Comparison of ENCODE assay signal across 13 mouse cellular contexts in genomic region chr2:172924961-172925360, GRCm38 (mm10). TPM values are rescaled to one million over a fixed set of nuclear protein-coding genes. Genes with fewer than 3 reads are reported as not detected.
A peak's percentile ranks its signal among the peaks of the same experiment; 100 is the strongest.
DNase-seq lines count a peak whose midpoint lies in the region; ATAC-seq lines count a peak whose summit lies in the region.
"Had no signal": no experiment of that assay in that cellular context is flagged by ENCODE, and none has a peak within 500 bp of the region (broad histone marks: within the 10 kb centered on the region; RNA-seq: fewer than 3 reads in every experiment).

No protein-coding gene starts in this region.

- no peak for DNase-seq in heart, postnatal 4 days
- peak; percentile 14 for DNase-seq in thymus, postnatal 14 days
- no peak for DNase-seq in thymus, postnatal 0 days (ENCODE audit: low spot score)
- DNase-seq in adrenal gland, postnatal 25 days: no peak
- DNase-seq in right cerebral cortex, adult 18-20 months: no peak
- DNase-seq: gastrocnemius, postnatal 10 days; lung, adult 2 months had no signal

- H3K27me3 ChIP-seq in heart, embryonic 14.5 days (ENCODE audit: control insufficient read depth, insufficient read depth, low read length): no peaks in the 10 kb centered on the region
- no peaks in the 10 kb centered on the region for H3K27me3 ChIP-seq in limb, embryonic 13.5 days

- no peaks in the 10 kb centered on the region for H3K9me3 ChIP-seq in heart, embryonic 14.5 days (ENCODE audit: control insufficient read depth, low read length)
- no peaks in the 10 kb centered on the region for H3K9me3 ChIP-seq in limb, embryonic 13.5 days
- H3K9me3 ChIP-seq: megakaryocyte, embryonic 14.5 days had no signal

- WGBS in heart, embryonic 14.5 days: 13% methylated on average over 6 of the region's 6 CpGs
- 11% methylated on average over 6 of the region's 6 CpGs for WGBS in limb, embryonic 13.5 days

- H3K4me2 ChIP-seq in heart, embryonic 14.5 days (ENCODE audit: low read length): peak overlapping the region; percentile 21; the same call in 1 of the 2 replicates
- 0 out of 2 replicates have a peak overlapping the region, but pooled peaks have one; percentile 14 for H3K4me2 ChIP-seq in limb, embryonic 13.5 days (replicated peaks)
- H3K4me2 ChIP-seq: forebrain, embryonic 12.5 days; hindbrain, embryonic 14.5 days had no signal

- no peaks in the 10 kb centered on the region for H3K36me3 ChIP-seq in heart, embryonic 14.5 days (ENCODE audit: control insufficient read depth, insufficient read depth, low read length)
- H3K36me3 ChIP-seq in limb, embryonic 13.5 days: peaks cover 12% of the 10 kb centered on the region; the same call in 1 of the 2 replicates
- H3K36me3 ChIP-seq: forebrain, embryonic 12.5 days had no signal

- H3K27ac ChIP-seq in heart, embryonic 14.5 days (replicated peaks in 1 of 2; ENCODE audit: control insufficient read depth in 1 of 2, insufficient read depth in 1 of 2, low read depth in 2 of 2, low read length in 2 of 2): peak overlapping the region; percentile 72 to 74
- H3K27ac ChIP-seq in limb, embryonic 13.5 days: peak overlapping the region; percentile 55; the same call in 1 of the 2 replicates
- H3K27ac ChIP-seq: forebrain, embryonic 12.5 days; hindbrain, embryonic 14.5 days had no signal

- ATAC-seq in heart, embryonic 14.5 days (ENCODE audit: insufficient number of reproducible peaks, insufficient read depth, low FRiP score, low read depth): no peak; the same call in 1 of the 2 replicates
- peak; percentile 37; the same call in 1 of the 2 replicates for ATAC-seq in limb, embryonic 13.5 days (ENCODE audit: low FRiP score, low read depth)
- no peak for ATAC-seq in megakaryocyte-erythroid progenitor cell, adult 5-6 weeks (replicated peaks; ENCODE audit: low FRiP score, low TSS enrichment, poor library complexity, severe bottlenecking)

- H3K9ac ChIP-seq in heart, embryonic 14.5 days (ENCODE audit: low read length): peak overlapping the region; percentile 36; the same call in 1 of the 2 replicates
- H3K9ac ChIP-seq in limb, embryonic 13.5 days: no peak overlapping the region
- H3K9ac ChIP-seq: forebrain, embryonic 12.5 days; hindbrain, embryonic 14.5 days had no signal

- no peak overlapping the region for H3K4me3 ChIP-seq in heart, embryonic 14.5 days (ENCODE audit: control insufficient read depth in 1 of 2, insufficient read depth in 1 of 2, low read depth in 1 of 2, low read length in 2 of 2)
- H3K4me3 ChIP-seq in limb, embryonic 13.5 days: no peak overlapping the region
- H3K4me3 ChIP-seq: forebrain, embryonic 12.5 days; megakaryocyte, embryonic 14.5 days had no signal

- H3K4me1 ChIP-seq in heart, embryonic 14.5 days (ENCODE audit: control insufficient read depth in 2 of 2, insufficient read depth in 2 of 2, low read length in 2 of 2): peaks cover 36 to 71% of the 10 kb centered on the region in 2 experiments
- peaks cover 74% of the 10 kb centered on the region for H3K4me1 ChIP-seq in limb, embryonic 13.5 days

RNA-seq across cellular contexts. Expression of gene Bmp7, which starts 15.2 kb away (rescaled TPM):
- polyA plus RNA-seq in heart, embryonic 14.5 days (2014; fragmentation: Nextera tagmentation; extraction: Ambion mirVana): 50.5 and 53.7 TPM in 2 replicates
- total RNA-seq in heart, postnatal 4 days (2021): 10 to 100 TPM; 16.1 to 20.1 TPM
- polyA plus RNA-seq in thymus, postnatal 0 days (2015; fragmentation: Nextera tagmentation; extraction: Ambion mirVana): 7.7 and 8.1 TPM in 2 replicates
- 32.5 and 33.7 TPM in 2 replicates for polyA plus RNA-seq in limb, embryonic 13.5 days (2015; fragmentation: Nextera tagmentation; extraction: Ambion mirVana)
- total RNA-seq in adrenal gland, postnatal 25 days (2021): 23.6 and 27.4 TPM in 2 replicates
- not detected in 2 replicates for total RNA-seq in megakaryocyte-erythroid progenitor cell, adult 5-6 weeks (2014; fragmentation: Nextera tagmentation)
- total RNA-seq in megakaryocyte-erythroid progenitor cell, adult 5-6 weeks (2017): not detected in 2 replicates

RNA-seq across cellular contexts. Expression of gene Spo11, which starts 52.5 kb away (rescaled TPM):
- 0.32 TPM in 1 of 2 replicates, not detected in the other for polyA plus RNA-seq in heart, embryonic 14.5 days (2014; fragmentation: Nextera tagmentation; extraction: Ambion mirVana)
- total RNA-seq in heart, postnatal 4 days (2021): not detected
- 66.2 and 75.4 TPM in 2 replicates for polyA plus RNA-seq in thymus, postnatal 0 days (2015; fragmentation: Nextera tagmentation; extraction: Ambion mirVana)
- polyA plus RNA-seq in limb, embryonic 13.5 days (2015; fragmentation: Nextera tagmentation; extraction: Ambion mirVana): 1.4 and 1.5 TPM in 2 replicates
- not detected in 2 replicates for total RNA-seq in adrenal gland, postnatal 25 days (2021)
- 2.1 and 2.6 TPM in 2 replicates for total RNA-seq in megakaryocyte-erythroid progenitor cell, adult 5-6 weeks (2014; fragmentation: Nextera tagmentation)
- 0.53 TPM in 1 of 2 replicates, not detected in the other for total RNA-seq in megakaryocyte-erythroid progenitor cell, adult 5-6 weeks (2017)
- total RNA-seq: gastrocnemius, postnatal 10 days had no signal

Comparison
In these comparisons a context has a peak if more than half of its experiments do, and no peak if none do; other contexts are left out.
1. RNA of gene Bmp7, which starts 15.2 kb away (total RNA-seq): 23.6 to 27.4 TPM in adrenal gland, postnatal 25 days and 16.1 to 20.1 TPM in heart, postnatal 4 days; not detected in megakaryocyte-erythroid progenitor cell, adult 5-6 weeks; every median in the first group is over 10 times any median in the second.